Mouse (Mus musculus): Measurements from ENCODE around the gene Rgs3. TPM values are rescaled to one million over a fixed set of nuclear protein-coding genes. Genes with fewer than 3 reads are reported as not detected.

Gene Rgs3
- polyA plus RNA-seq, 1 experiment = 45.8 TPM

GRCm38 (mm10) chr4:62744985-62745638 lies 185.5 kb downstream of the Rgs3 start:
- peaks cover 4% of the 10 kb centered on the region for H3K4me1 ChIP-seq (ENCODE audit: control insufficient read depth, insufficient read depth, insufficient read length, low read length)
- H3K27ac ChIP-seq (ENCODE audit: insufficient read depth, low read depth, low read length) = no peak overlapping the region
- H3K4me3 ChIP-seq (ENCODE audit: low read depth, low read length) = no peak overlapping the region
- H3K36me3 ChIP-seq (ENCODE audit: control insufficient read depth, insufficient read depth, low read length) = no peaks in the 10 kb centered on the region
- WGBS = 65% methylated on average over 1 of the region's 1 CpGs
- H3K27me3 ChIP-seq (ENCODE audit: control insufficient read depth, insufficient read depth, low read length) = no peaks in the 10 kb centered on the region
- no peak for TF ChIP-seq CTCF (IDR thresholded peaks at IDR 0.05; ENCODE audit: extremely low read depth, insufficient read length, insufficient replicate concordance, low read depth, low read length)
- TF ChIP-seq POLR2A (IDR thresholded peaks at IDR 0.05; ENCODE audit: low read depth, low read length) = no peak

Other genes starting within 250 kb of the Rgs3 start
- gene Fkbp15, start 199.3 kb upstream of the Rgs3 start, polyA plus RNA-seq (2012; rRNA removed) = 13.6 and 21.6 TPM in 2 replicates
- gene Slc31a1, start 199.1 kb upstream of the Rgs3 start, polyA plus RNA-seq (2012; rRNA removed) = 18.2 and 40.3 TPM in 2 replicates
- gene Cdc26, start 151.2 kb upstream of the Rgs3 start, polyA plus RNA-seq (2012; rRNA removed) = 3.5 and 6.6 TPM in 2 replicates
- gene Prpf4, start 151.1 kb upstream of the Rgs3 start, polyA plus RNA-seq (2012; rRNA removed) = 2.1 and 3.5 TPM in 2 replicates
- gene Rnf183, start 124.6 kb upstream of the Rgs3 start, polyA plus RNA-seq (2012; rRNA removed) = 2.3 and 6.1 TPM in 2 replicates
- 0.43 and 0.62 TPM in 2 replicates for gene Wdr31, start 89.0 kb upstream of the Rgs3 start, polyA plus RNA-seq (2012; rRNA removed)
- gene Bspry, start 79.8 kb upstream of the Rgs3 start, polyA plus RNA-seq (2012; rRNA removed) = 38.3 and 104 TPM in 2 replicates
- 63.6 and 68.4 TPM in 2 replicates for gene Hdhd3, start 56.4 kb upstream of the Rgs3 start, polyA plus RNA-seq (2012; rRNA removed)
- gene Alad, start 39.9 kb upstream of the Rgs3 start, polyA plus RNA-seq (2012; rRNA removed) = 110 and 142 TPM in 2 replicates
- gene Pole3, start 34.8 kb upstream of the Rgs3 start, polyA plus RNA-seq (2012; rRNA removed) = 5.6 and 8.9 TPM in 2 replicates
- gene 4933430I17Rik, start 34.5 kb upstream of the Rgs3 start, polyA plus RNA-seq (2012; rRNA removed) = 0.14 TPM in 1 of 2 replicates, not detected in the other

Measured in small intestine, adult 2 months (tissue).